Mouse (Mus musculus) liver, embryonic 14.5 days (tissue): ENCODE measurements at regions not wholly inside any gene's neighbourhood (a gene's known extent, or its start where the extent isn't known, plus 50 kb on each side); places are given as distances from the start of the nearest gene placed in this dataset.
A peak's percentile ranks its signal among the peaks of the same experiment; 100 is the strongest.

ENCODE experiments used
- CTCF ChIP-seq: IDR thresholded peaks from 2 replicates; pipeline ENCODE4 v1.5.1; 2016; ENCODE audit warnings: antibody characterized with exemption, low read depth, control low read depth
- EP300 ChIP-seq: IDR thresholded peaks from 2 replicates; pipeline ENCODE4 v1.6.1; 2016; ENCODE audit warnings: antibody characterized with exemption, low read depth

- TF ChIP-seq CTCF (peak; percentile 58), EP300 (no peak)
These were observed 105.1 kb upstream of the Nt5e start for GRCm38 (mm10) chr9:88221850-88222353.
